Mouse (Mus musculus) heart, embryonic 10.5 days (tissue): Measurements from ENCODE around the gene Bcar1. TPM values are rescaled to one million over a fixed set of nuclear protein-coding genes. Genes with fewer than 3 reads are reported as not detected.

Source experiments
- DNase-seq: peaks from one replicate; pipeline ENCODE4 v3.0.0-alpha.2; 2017; ENCODE audit warnings: low spot score
- H3K27ac ChIP-seq: fragments of 300-500 bp; sonication (generic); 2 replicates; pipeline ENCODE4 v1.5.1; 2016; ENCODE audit warnings: mild to moderate bottlenecking
- H3K27me3 ChIP-seq: fragments of 300-500 bp; sonication (generic); 2 replicates; pipeline ENCODE4 v1.6.1; 2016; ENCODE audit warnings: mild to moderate bottlenecking; ENCODE audit not compliant: poor library complexity, insufficient read depth, severe bottlenecking
- H3K36me3 ChIP-seq: fragments of 300-500 bp; sonication (generic); 2 replicates; pipeline ENCODE4 v1.6.1; 2016; ENCODE audit warnings: mild to moderate bottlenecking, moderate library complexity
- H3K4me1 ChIP-seq: fragments of 300-500 bp; sonication (generic); 2 replicates; pipeline ENCODE4 v1.6.1; 2016; ENCODE audit warnings: mild to moderate bottlenecking
- H3K4me3 ChIP-seq: fragments of 300-500 bp; sonication (generic); 2 replicates; pipeline ENCODE4 v1.5.1; 2016; ENCODE audit warnings: mild to moderate bottlenecking, moderate library complexity
- H3K9me3 ChIP-seq: fragments of 300-500 bp; sonication (generic); 2 replicates; pipeline ENCODE4 v1.6.1; 2016; ENCODE audit warnings: mild to moderate bottlenecking, moderate library complexity
- WGBS: fragments of 180-500 bp; shearing (Covaris S2); methylation state at CpG from one replicate; pipeline ENCODE4 v1.1.7; 2016; 5-methylcytosine and 5-hydroxymethylcytosine counted together
- polyA plus RNA-seq: library from polyadenylated mRNA; unstranded; fragments of >200 nt; fragmentation: Nextera tagmentation; extraction: Ambion mirVana; gene quantifications from 2 replicates; pipeline ENCODE4 v1.2.1, GENCODE M21; 2016

The Bcar1 gene
- polyA plus RNA-seq, 1 experiment from 2014 or later, result 53.2 TPM

GRCm38 (mm10) chr8:111732004-111732403 lies 11.6 kb downstream of the Bcar1 start:
- WGBS, result under 1% methylated on average over 41 of the region's 41 CpGs
- Histone ChIP-seq H3K36me3 (peaks cover 3% of the 10 kb centered on the region; the same call in 1 of the 2 replicates), H3K27ac (peak overlapping the region; percentile 95), H3K9me3 (no peaks in the 10 kb centered on the region), H3K4me3 (peak overlapping the region; percentile 86), H3K27me3 (no peaks in the 10 kb centered on the region), H3K4me1 (peaks cover 95% of the 10 kb centered on the region)
- DNase-seq, result peak; percentile 99

- Histone ChIP-seq H3K27me3 (no peaks in the 10 kb centered on the region), H3K9me3 (no peaks in the 10 kb centered on the region), H3K4me1 (peaks cover 95% of the 10 kb centered on the region), H3K4me3 (peak overlapping the region; percentile 86), H3K27ac (peak overlapping the region; percentile 95), H3K36me3 (peaks cover 2% of the 10 kb centered on the region; the same call in 1 of the 2 replicates)
- under 1% methylated on average over 39 of the region's 39 CpGs for WGBS
- no peak for DNase-seq
These were observed 12.2 kb downstream of the Bcar1 start for GRCm38 (mm10) chr8:111731231-111731977.

GRCm38 (mm10) chr8:111729233-111730170 lies 14.1 kb downstream of the Bcar1 start:
- H3K27me3 ChIP-seq, result no peaks in the 10 kb centered on the region
- no peaks in the 10 kb centered on the region for H3K9me3 ChIP-seq
- DNase-seq, result no peak
- peaks cover 93% of the 10 kb centered on the region for H3K4me1 ChIP-seq
- H3K36me3 ChIP-seq, result 0 out of 2 replicates have a peak, but pooled peaks cover 2% of the 10 kb centered on the region
- H3K27ac ChIP-seq, result peak overlapping the region; percentile 95
- WGBS, result 22% methylated on average over 7 of the region's 7 CpGs
- H3K4me3 ChIP-seq, result peak overlapping the region; percentile 86

GRCm38 (mm10) chr8:111728481-111728880 lies 15.1 kb downstream of the Bcar1 start:
- no peaks in the 10 kb centered on the region for H3K9me3 ChIP-seq
- H3K27ac ChIP-seq, result peak overlapping the region; percentile 95
- no peak overlapping the region for H3K4me3 ChIP-seq
- DNase-seq, result no peak
- H3K4me1 ChIP-seq, result peaks cover 92% of the 10 kb centered on the region
- H3K27me3 ChIP-seq, result no peaks in the 10 kb centered on the region
- 0 out of 2 replicates have a peak, but pooled peaks cover 2% of the 10 kb centered on the region for H3K36me3 ChIP-seq
- 74% methylated on average over 5 of the region's 5 CpGs for WGBS

- no peaks in the 10 kb centered on the region for H3K9me3 ChIP-seq
- WGBS, result 65% methylated on average over 4 of the region's 4 CpGs
These were observed 16.1 kb downstream of the Bcar1 start for GRCm38 (mm10) chr8:111727553-111727952.

GRCm38 (mm10) chr8:111726102-111726900 lies 17.3 kb downstream of the Bcar1 start:
- Histone ChIP-seq H3K4me1 (peaks cover 77% of the 10 kb centered on the region), H3K27me3 (no peaks in the 10 kb centered on the region), H3K27ac (peak overlapping the region; percentile 91), H3K4me3 (peak overlapping the region; percentile 36), H3K36me3 (peaks cover 9% of the 10 kb centered on the region), H3K9me3 (no peaks in the 10 kb centered on the region)
- peak; percentile 93 for DNase-seq
- 36% methylated on average over 7 of the region's 7 CpGs for WGBS

More at GRCm38 (mm10) chr8:111727553-111727952, 16.1 kb downstream of the Bcar1 start:
- Histone ChIP-seq H3K4me3 (no peak overlapping the region), H3K27ac (peak overlapping the region; percentile 91; the same call in 1 of the 2 replicates), H3K27me3 (no peaks in the 10 kb centered on the region), H3K4me1 (peaks cover 82% of the 10 kb centered on the region), H3K36me3 (0 out of 2 replicates have a peak, but pooled peaks cover 5% of the 10 kb centered on the region)
- DNase-seq, result no peak

- DNase-seq, result no peak
- Histone ChIP-seq H3K27me3 (no peaks in the 10 kb centered on the region), H3K4me3 (no peak overlapping the region), H3K27ac (peak overlapping the region; percentile 91), H3K9me3 (no peaks in the 10 kb centered on the region), H3K36me3 (peaks cover 19% of the 10 kb centered on the region), H3K4me1 (peaks cover 77% of the 10 kb centered on the region)
- 88% methylated on average over 6 of the region's 6 CpGs for WGBS
These were observed 18.3 kb downstream of the Bcar1 start for GRCm38 (mm10) chr8:111725341-111725740.

- Histone ChIP-seq H3K27me3 (no peaks in the 10 kb centered on the region), H3K36me3 (peaks cover 51% of the 10 kb centered on the region), H3K4me1 (peaks cover 74% of the 10 kb centered on the region), H3K27ac (peak overlapping the region; percentile 11; the same call in 1 of the 2 replicates), H3K4me3 (no peak overlapping the region), H3K9me3 (no peaks in the 10 kb centered on the region)
- DNase-seq, result no peak
- WGBS, result 51% methylated on average over 4 of the region's 4 CpGs
These were observed 23.5 kb downstream of the Bcar1 start for GRCm38 (mm10) chr8:111720115-111720544.

GRCm38 (mm10) chr8:111718937-111719336 lies 24.7 kb downstream of the Bcar1 start:
- no peaks in the 10 kb centered on the region for H3K27me3 ChIP-seq
- H3K4me3 ChIP-seq, result no peak overlapping the region
- H3K36me3 ChIP-seq, result peaks cover 63% of the 10 kb centered on the region
- no peaks in the 10 kb centered on the region for H3K9me3 ChIP-seq
- H3K4me1 ChIP-seq, result peaks cover 63% of the 10 kb centered on the region
- peak overlapping the region; percentile 23; the same call in 1 of the 2 replicates for H3K27ac ChIP-seq
- WGBS, result 61% methylated on average over 5 of the region's 5 CpGs
- no peak for DNase-seq

GRCm38 (mm10) chr8:111717866-111718265 lies 25.7 kb downstream of the Bcar1 start:
- no peaks in the 10 kb centered on the region for H3K27me3 ChIP-seq
- H3K4me3 ChIP-seq, result peak overlapping the region; percentile 35; the same call in 1 of the 2 replicates
- peaks cover 67% of the 10 kb centered on the region for H3K4me1 ChIP-seq
- H3K9me3 ChIP-seq, result no peaks in the 10 kb centered on the region
- DNase-seq, result no peak
- 32% methylated on average over 6 of the region's 6 CpGs for WGBS
- peak overlapping the region; percentile 94 for H3K27ac ChIP-seq
- peaks cover 73% of the 10 kb centered on the region for H3K36me3 ChIP-seq

- peaks cover 74% of the 10 kb centered on the region for H3K36me3 ChIP-seq
- H3K27me3 ChIP-seq, result no peaks in the 10 kb centered on the region
- H3K4me3 ChIP-seq, result peak overlapping the region; percentile 35
- 61% methylated on average over 4 of the region's 4 CpGs for WGBS
- H3K4me1 ChIP-seq, result peaks cover 71% of the 10 kb centered on the region
- no peaks in the 10 kb centered on the region for H3K9me3 ChIP-seq
- no peak for DNase-seq
- peak overlapping the region; percentile 94 for H3K27ac ChIP-seq
These were observed 26.2 kb downstream of the Bcar1 start for GRCm38 (mm10) chr8:111717488-111717792.
